Mouse (Mus musculus) kidney, postnatal 0 days (tissue): ENCODE results near the gene Myg1. TPM values are rescaled to one million over a fixed set of nuclear protein-coding genes. Genes with fewer than 3 reads are reported as not detected.

Experiments used
- ATAC-seq: fragments of 200-750 bp; cut with Nextera tagmentation; replicated peaks from 2 replicates; pipeline ENCODE4 v1.8.0; 2017; ENCODE audit warnings: low read depth, moderate number of reproducible peaks, moderate TSS enrichment, moderate library complexity; ENCODE audit not compliant: low FRiP score
- DNase-seq: peaks from one replicate; pipeline ENCODE4 v3.0.0-alpha.2; 2016; ENCODE audit warnings: low spot score
- H3K27ac ChIP-seq: fragments of 300-500 bp; sonication (generic); 2 replicates; pipeline ENCODE4 v1.5.1; 2014; ENCODE audit warnings: mild to moderate bottlenecking
- H3K27me3 ChIP-seq: fragments of 300-500 bp; sonication (generic); 2 replicates; pipeline ENCODE4 v1.6.1; 2014; ENCODE audit warnings: low read length, mixed read lengths; ENCODE audit not compliant: insufficient read depth
- H3K36me3 ChIP-seq: fragments of 300-500 bp; sonication (generic); 2 replicates; pipeline ENCODE4 v1.6.1; 2014; ENCODE audit warnings: low read length, mixed read lengths; ENCODE audit not compliant: insufficient read depth
- H3K4me1 ChIP-seq: fragments of 300-500 bp; sonication (generic); replicated peaks from 2 replicates; pipeline ENCODE4 v1.6.1; 2014; ENCODE audit warnings: antibody characterized with exemption, low read length, mixed read lengths; ENCODE audit not compliant: insufficient read depth
- H3K4me2 ChIP-seq: fragments of 300-500 bp; sonication (generic); 2 replicates; pipeline ENCODE4 v1.6.1; 2014; ENCODE audit warnings: mild to moderate bottlenecking, low read length, moderate library complexity, mixed read lengths
- H3K4me3 ChIP-seq: fragments of 300-500 bp; sonication (generic); replicated peaks from 2 replicates; pipeline ENCODE4 v1.5.1; 2014; ENCODE audit warnings: low read depth, low read length
- H3K9ac ChIP-seq: fragments of 300-500 bp; sonication (generic); 2 replicates; pipeline ENCODE4 v1.6.1; 2014; ENCODE audit warnings: low read depth, low read length
- H3K9me3 ChIP-seq: fragments of 300-500 bp; sonication (generic); replicated peaks from 2 replicates; pipeline ENCODE4 v1.6.1; 2016; ENCODE audit warnings: low read length, inconsistent platforms, mixed read lengths
- CTCF ChIP-seq: IDR thresholded peaks from 2 replicates; pipeline ENCODE4 v1.5.1; 2016; ENCODE audit warnings: antibody characterized with exemption, low read depth, mild to moderate bottlenecking, moderate library complexity
- WGBS: fragments of 180-500 bp; shearing (Covaris S2); extraction: QIAGEN DNeasy Blood & Tissue Kit; methylation state at CpG from one replicate; pipeline ENCODE4 v1.1.7; 2014; 5-methylcytosine and 5-hydroxymethylcytosine counted together
- polyA plus RNA-seq: library from polyadenylated mRNA; unstranded; fragments of >200 nt; fragmentation: Nextera tagmentation; extraction: Ambion mirVana; gene quantifications from 2 replicates; pipeline ENCODE4 v1.2.1, GENCODE M21; 2015

The Myg1 gene
- polyA plus RNA-seq, 1 experiment from 2014 or later = 86.9 TPM

- 0 out of 2 replicates have a peak, but pooled peaks cover 4% of the 10 kb centered on the region for H3K4me1 ChIP-seq
- no peaks in the 10 kb centered on the region for H3K27me3 ChIP-seq
- peak; percentile 65 for DNase-seq
- peak; percentile 61 for ATAC-seq
- peak overlapping the region; percentile 73 for H3K9ac ChIP-seq
- no peak for TF ChIP-seq CTCF
- H3K36me3 ChIP-seq = no peaks in the 10 kb centered on the region
- H3K9me3 ChIP-seq = no peaks in the 10 kb centered on the region
- peak overlapping the region; percentile 73 for H3K27ac ChIP-seq
- WGBS = under 1% methylated on average over 42 of the region's 43 CpGs
- peak overlapping the region; percentile 95 for H3K4me2 ChIP-seq
- peak overlapping the region; percentile 61 for H3K4me3 ChIP-seq
Measured at GRCm38 (mm10) chr15:102376453-102377162, 45.1 kb downstream of the Myg1 start.

GRCm38 (mm10) chr15:102377163-102377543, 45.6 kb downstream of the Myg1 start:
- 0 out of 2 replicates have a peak, but pooled peaks cover 4% of the 10 kb centered on the region for H3K4me1 ChIP-seq
- ATAC-seq (peak; percentile 79), DNase-seq (peak; percentile 97)
- peak overlapping the region; percentile 61 for H3K4me3 ChIP-seq
- peak overlapping the region; percentile 73 for H3K27ac ChIP-seq
- H3K27me3 ChIP-seq = no peaks in the 10 kb centered on the region
- 2% methylated on average over 7 of the region's 7 CpGs for WGBS
- peak overlapping the region; percentile 73 for H3K9ac ChIP-seq
- peak overlapping the region; percentile 95 for H3K4me2 ChIP-seq
- H3K36me3 ChIP-seq = no peaks in the 10 kb centered on the region
- no peaks in the 10 kb centered on the region for H3K9me3 ChIP-seq
- TF ChIP-seq CTCF = peak; percentile 92

- ATAC-seq (peak; percentile 40), DNase-seq (peak; percentile 93)
Measured at GRCm38 (mm10) chr15:102377810-102378262, 46.3 kb downstream of the Myg1 start.

GRCm38 (mm10) chr15:102381575-102381974, 50.1 kb downstream of the Myg1 start:
- peak; percentile 96 for DNase-seq
- Histone ChIP-seq H3K4me1 (0 out of 2 replicates have a peak, but pooled peaks cover under 1% of the 10 kb centered on the region), H3K27ac (no peak overlapping the region), H3K4me2 (no peak overlapping the region), H3K9ac (no peak overlapping the region), H3K27me3 (no peaks in the 10 kb centered on the region), H3K9me3 (no peaks in the 10 kb centered on the region), H3K36me3 (no peaks in the 10 kb centered on the region), H3K4me3 (no peak overlapping the region)
- TF ChIP-seq CTCF = peak; percentile 96
- ATAC-seq = peak; percentile 64; the same call in 1 of the 2 replicates
- WGBS = 3% methylated on average over 7 of the region's 7 CpGs

More at GRCm38 (mm10) chr15:102377810-102378262, 46.3 kb downstream of the Myg1 start:
- no peak overlapping the region for H3K4me3 ChIP-seq
- H3K36me3 ChIP-seq = no peaks in the 10 kb centered on the region
- H3K27me3 ChIP-seq = no peaks in the 10 kb centered on the region
- H3K27ac ChIP-seq = peak overlapping the region; percentile 73
- no peaks in the 10 kb centered on the region for H3K9me3 ChIP-seq
- no peak for TF ChIP-seq CTCF
- WGBS = 7% methylated on average over 10 of the region's 10 CpGs
- 0 out of 2 replicates have a peak, but pooled peaks cover 4% of the 10 kb centered on the region for H3K4me1 ChIP-seq
- peak overlapping the region; percentile 95 for H3K4me2 ChIP-seq
- no peak overlapping the region for H3K9ac ChIP-seq

GRCm38 (mm10) chr15:102383671-102384070, 52.2 kb downstream of the Myg1 start:
- Histone ChIP-seq H3K36me3 (no peaks in the 10 kb centered on the region), H3K9ac (no peak overlapping the region), H3K9me3 (no peaks in the 10 kb centered on the region), H3K27me3 (no peaks in the 10 kb centered on the region), H3K4me2 (no peak overlapping the region), H3K27ac (no peak overlapping the region), H3K4me1 (no peaks in the 10 kb centered on the region), H3K4me3 (no peak overlapping the region)
- 63% methylated on average over 6 of the region's 6 CpGs for WGBS
- no peak for TF ChIP-seq CTCF
- DNase-seq (no peak), ATAC-seq (no peak)

GRCm38 (mm10) chr15:102386640-102387039, 55.1 kb downstream of the Myg1 start:
- TF ChIP-seq CTCF = no peak
- Histone ChIP-seq H3K36me3 (no peaks in the 10 kb centered on the region), H3K4me2 (no peak overlapping the region), H3K4me3 (no peak overlapping the region), H3K9ac (no peak overlapping the region), H3K27ac (no peak overlapping the region), H3K9me3 (no peaks in the 10 kb centered on the region), H3K27me3 (no peaks in the 10 kb centered on the region), H3K4me1 (no peaks in the 10 kb centered on the region)
- no peak for ATAC-seq
- DNase-seq = no peak
- WGBS = 49% methylated on average over 9 of the region's 9 CpGs

Other genes with a start within 250 kb of the Myg1 start
- gene Tns2, start 231.3 kb upstream of the Myg1 start, polyA plus RNA-seq = 34.4 and 35.8 TPM in 2 replicates
- 14.3 and 16.6 TPM in 2 replicates for gene Spryd3, start 195.5 kb upstream of the Myg1 start, polyA plus RNA-seq
- gene Igfbp6, start 187.3 kb upstream of the Myg1 start, polyA plus RNA-seq = 20.5 and 28.3 TPM in 2 replicates
- 0.28 and 0.34 TPM in 2 replicates for gene Soat2, start 181.2 kb upstream of the Myg1 start, polyA plus RNA-seq
- gene Zfp740, start 128.5 kb upstream of the Myg1 start, polyA plus RNA-seq = 45.4 and 49.0 TPM in 2 replicates
- gene Csad, start 127.0 kb upstream of the Myg1 start, polyA plus RNA-seq = 142 TPM in 2 replicates
- 0.69 and 1.2 TPM in 2 replicates for gene Itgb7, start 99.8 kb upstream of the Myg1 start, polyA plus RNA-seq
- 23.2 and 23.5 TPM in 2 replicates for gene Rarg, start 74.2 kb upstream of the Myg1 start, polyA plus RNA-seq
- gene Gm9918, start 61.1 kb upstream of the Myg1 start, polyA plus RNA-seq = 0.23 and 0.38 TPM in 2 replicates
- 68.2 and 73.2 TPM in 2 replicates for gene Mfsd5, start 52.3 kb upstream of the Myg1 start, polyA plus RNA-seq
- 6.1 and 7.5 TPM in 2 replicates for gene Espl1, start 35.4 kb upstream of the Myg1 start, polyA plus RNA-seq
- gene Pfdn5, start 5.6 kb upstream of the Myg1 start, polyA plus RNA-seq = 511 and 565 TPM in 2 replicates
- 37.1 and 42.2 TPM in 2 replicates for gene Aaas, start 19.1 kb downstream of the Myg1 start, polyA plus RNA-seq
- 0.61 and 1.1 TPM in 2 replicates for gene Sp7, start 35.5 kb downstream of the Myg1 start, polyA plus RNA-seq
- gene Sp1, start 74.4 kb downstream of the Myg1 start, polyA plus RNA-seq = 8.8 TPM in 2 replicates
- gene Amhr2, start 113.7 kb downstream of the Myg1 start, polyA plus RNA-seq = 0.46 and 0.80 TPM in 2 replicates
- gene Prr13, start 127.3 kb downstream of the Myg1 start, polyA plus RNA-seq = 109 and 117 TPM in 2 replicates
- gene Pcbp2, start 138.8 kb downstream of the Myg1 start, polyA plus RNA-seq = 185 and 191 TPM in 2 replicates
- 1.8 TPM in 1 of 2 replicates, not detected in the other for gene Gm10337, start 172.0 kb downstream of the Myg1 start, polyA plus RNA-seq
- gene Map3k12, start 185.4 kb downstream of the Myg1 start, polyA plus RNA-seq = 7.8 and 8.1 TPM in 2 replicates
- 57.2 and 59.2 TPM in 2 replicates for gene Tarbp2, start 186.5 kb downstream of the Myg1 start, polyA plus RNA-seq
- gene Npff, start 193.2 kb downstream of the Myg1 start, polyA plus RNA-seq = 1.6 TPM in 2 replicates